Mouse (Mus musculus): Measurements from ENCODE around the gene Gm45213.

GRCm38 (mm10) chr7:66101866-66102265, 58.5 kb downstream of the Gm45213 start:
- TF ChIP-seq CTCF (IDR thresholded peaks at IDR 0.05; ENCODE audit: borderline replicate concordance, extremely low read depth, insufficient read depth, insufficient read length): no peak
- no peak for TF ChIP-seq POLR2A (IDR thresholded peaks at IDR 0.05; ENCODE audit: borderline replicate concordance, extremely low read depth, insufficient read depth, insufficient read length, poor library complexity, severe bottlenecking)

All from brain, embryonic 14.5 days (tissue).